Mouse (Mus musculus) midbrain, embryonic 11.5 days (tissue): ENCODE data around the gene Harbi1. TPM values are rescaled to one million over a fixed set of nuclear protein-coding genes. Genes with fewer than 3 reads are reported as not detected.

Experiments
- ATAC-seq: fragments of 200-750 bp; cut with Nextera tagmentation; 2 replicates; pipeline ENCODE4 v1.8.0; 2017; ENCODE audit warnings: moderate TSS enrichment, moderate library complexity; ENCODE audit not compliant: low FRiP score
- DNase-seq: peaks from one replicate; pipeline ENCODE4 v3.0.0; 2015; ENCODE audit warnings: low spot score; ENCODE audit errors: missing footprints
- H3K27ac ChIP-seq: fragments of 300-500 bp; sonication (generic); 2 replicates; pipeline ENCODE4 v1.5.1; 2014; ENCODE audit warnings: low read depth, low read length
- H3K27me3 ChIP-seq: fragments of 300-500 bp; sonication (generic); 2 replicates; pipeline ENCODE4 v1.6.1; 2014; ENCODE audit warnings: mild to moderate bottlenecking, low read length, moderate library complexity, mixed read lengths; ENCODE audit not compliant: control insufficient read depth, insufficient read depth
- H3K36me3 ChIP-seq: fragments of 300-500 bp; sonication (generic); 2 replicates; pipeline ENCODE4 v1.6.1; 2014; ENCODE audit warnings: mild to moderate bottlenecking, low read length, moderate library complexity, mixed read lengths; ENCODE audit not compliant: control insufficient read depth, insufficient read depth
- H3K4me1 ChIP-seq: fragments of 300-500 bp; sonication (generic); 2 replicates; pipeline ENCODE4 v1.6.1; 2014; ENCODE audit warnings: low read length; ENCODE audit not compliant: control insufficient read depth, insufficient read depth
- H3K4me2 ChIP-seq: fragments of 300-500 bp; sonication (generic); 2 replicates; pipeline ENCODE4 v1.6.1; 2014; ENCODE audit warnings: mild to moderate bottlenecking, moderate library complexity
- H3K4me3 ChIP-seq: fragments of 300-500 bp; sonication (generic); 2 replicates; pipeline ENCODE4 v1.5.1; 2014; ENCODE audit warnings: low read depth, low read length
- H3K9ac ChIP-seq: fragments of 300-500 bp; sonication (generic); 2 replicates; pipeline ENCODE4 v1.6.1; 2014; ENCODE audit warnings: low read length
- H3K9me3 ChIP-seq: fragments of 300-500 bp; sonication (generic); 2 replicates; pipeline ENCODE4 v1.6.1; 2016; ENCODE audit warnings: low read length; ENCODE audit not compliant: control insufficient read depth
- WGBS: fragments of 180-500 bp; shearing (Covaris S2); extraction: QIAGEN DNeasy Blood & Tissue Kit; methylation state at CpG from one replicate; pipeline ENCODE4 v1.1.7; 2014; 5-methylcytosine and 5-hydroxymethylcytosine counted together
- polyA plus RNA-seq: library from polyadenylated mRNA; unstranded; fragments of >200 nt; fragmentation: Nextera tagmentation; extraction: Ambion mirVana; gene quantifications from 2 replicates; pipeline ENCODE4 v1.2.1, GENCODE M21; 2014

The Harbi1 gene
- polyA plus RNA-seq, 1 experiment from 2014 or later = 18.0 TPM

DNA sequence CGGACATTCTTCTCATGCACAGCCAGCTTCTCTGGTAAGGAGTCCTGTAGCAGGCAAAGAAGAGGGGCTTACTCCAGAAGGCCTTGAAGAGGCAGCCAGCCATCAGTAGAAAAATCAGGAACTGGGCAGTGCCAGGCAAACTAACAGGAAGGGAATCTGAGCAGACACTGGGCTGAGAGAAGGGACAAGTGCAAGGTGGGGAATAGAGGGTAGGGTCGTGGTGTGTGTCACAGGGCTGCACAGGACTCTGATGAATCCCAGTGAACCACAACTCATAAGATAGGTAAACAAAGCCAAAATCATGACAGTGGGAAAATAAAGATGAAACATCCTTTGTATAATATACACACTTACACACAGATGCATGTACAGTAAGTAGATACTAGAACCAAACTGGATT is 34.2 kb upstream of the Harbi1 start:
- no peak overlapping the region for H3K9ac ChIP-seq
- H3K4me2 ChIP-seq = no peak overlapping the region
- DNase-seq (no peak), ATAC-seq (no peak)
- H3K36me3 ChIP-seq = peaks cover 8% of the 10 kb centered on the region; the same call in 1 of the 2 replicates
- WGBS = 87% methylated on average over 2 of the region's 2 CpGs
- no peak overlapping the region for H3K4me3 ChIP-seq
- H3K27me3 ChIP-seq = no peaks in the 10 kb centered on the region
- H3K4me1 ChIP-seq = no peaks in the 10 kb centered on the region
- H3K27ac ChIP-seq = no peak overlapping the region
- no peaks in the 10 kb centered on the region for H3K9me3 ChIP-seq

DNA sequence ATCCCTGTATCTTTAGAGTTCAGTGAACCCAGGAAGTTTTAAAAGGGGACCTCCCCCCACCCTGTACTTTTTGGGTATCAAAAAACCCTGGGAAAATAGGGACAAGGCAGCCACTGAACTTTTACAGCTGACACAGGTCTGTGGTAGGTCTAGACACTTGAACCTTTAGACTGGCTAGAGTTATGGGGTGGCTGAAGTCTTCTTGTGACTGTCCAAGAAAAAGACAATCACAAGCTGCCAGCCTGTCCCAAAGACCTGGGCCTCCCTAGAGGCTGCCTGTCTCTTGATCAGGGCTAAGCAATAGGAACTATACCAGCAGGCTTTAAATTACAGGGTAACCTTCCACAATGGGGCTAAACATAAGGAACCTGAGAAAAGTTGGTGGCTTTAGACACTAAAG is 33.7 kb upstream of the Harbi1 start:
- Histone ChIP-seq H3K4me2 (no peak overlapping the region), H3K27me3 (no peaks in the 10 kb centered on the region), H3K4me3 (no peak overlapping the region), H3K4me1 (no peaks in the 10 kb centered on the region), H3K9me3 (no peaks in the 10 kb centered on the region), H3K9ac (no peak overlapping the region), H3K36me3 (peaks cover 8% of the 10 kb centered on the region; the same call in 1 of the 2 replicates), H3K27ac (no peak overlapping the region)
- no peak for DNase-seq
- no peak for ATAC-seq

DNA sequence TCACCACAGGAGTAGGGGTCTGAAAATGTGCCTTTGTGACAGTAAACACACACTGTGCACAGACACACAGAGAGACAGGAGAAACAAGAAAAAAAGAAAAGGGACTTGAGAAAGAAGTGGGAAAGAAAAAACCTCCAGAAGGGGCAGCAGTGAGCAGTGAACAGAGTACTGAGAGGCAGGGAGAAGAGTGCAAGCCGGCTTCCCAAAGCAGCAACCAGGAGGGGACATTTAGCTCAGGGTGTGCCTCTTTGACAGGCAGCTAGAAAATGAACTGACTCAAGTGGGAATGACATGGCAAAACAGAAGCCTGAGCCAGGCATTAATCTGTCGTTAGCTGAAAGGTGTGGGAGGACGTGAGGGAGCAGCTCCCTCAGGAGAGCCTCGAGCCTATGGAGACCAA is 27.8 kb upstream of the Harbi1 start:
- H3K4me2 ChIP-seq = no peak overlapping the region
- WGBS = 58% methylated on average over 4 of the region's 4 CpGs
- DNase-seq (peak; percentile 94), ATAC-seq (no peak)
- no peaks in the 10 kb centered on the region for H3K9me3 ChIP-seq
- no peak overlapping the region for H3K4me3 ChIP-seq
- no peaks in the 10 kb centered on the region; the same call in 1 of the 2 replicates for H3K36me3 ChIP-seq
- H3K4me1 ChIP-seq = no peaks in the 10 kb centered on the region
- H3K9ac ChIP-seq = no peak overlapping the region
- no peak overlapping the region for H3K27ac ChIP-seq
- no peaks in the 10 kb centered on the region for H3K27me3 ChIP-seq

DNA sequence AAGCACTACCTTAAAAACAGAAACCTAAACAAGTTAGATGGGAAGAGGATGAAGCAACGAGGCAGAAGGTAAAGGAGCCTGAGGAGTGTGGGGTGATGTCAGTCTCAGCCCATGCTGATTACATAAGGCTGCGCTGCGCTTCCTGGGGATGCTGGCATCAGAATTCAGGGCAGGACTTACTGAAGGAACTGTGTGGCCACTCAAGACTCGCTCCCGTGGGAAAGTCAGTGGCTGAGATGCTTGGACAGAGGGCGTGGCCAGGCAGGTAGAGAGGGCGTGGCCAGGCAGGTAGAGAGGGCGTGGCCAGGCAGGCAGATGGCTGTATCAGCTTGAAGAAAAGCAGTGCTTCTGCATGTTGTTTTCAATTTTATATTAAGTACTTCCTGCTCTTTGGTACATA is 26.7 kb upstream of the Harbi1 start:
- Histone ChIP-seq H3K27ac (no peak overlapping the region), H3K4me3 (no peak overlapping the region), H3K27me3 (no peaks in the 10 kb centered on the region), H3K9me3 (no peaks in the 10 kb centered on the region), H3K4me2 (no peak overlapping the region), H3K9ac (no peak overlapping the region), H3K4me1 (no peaks in the 10 kb centered on the region), H3K36me3 (no peaks in the 10 kb centered on the region)
- DNase-seq = no peak
- ATAC-seq = no peak
- WGBS = 84% methylated on average over 8 of the region's 8 CpGs

DNA sequence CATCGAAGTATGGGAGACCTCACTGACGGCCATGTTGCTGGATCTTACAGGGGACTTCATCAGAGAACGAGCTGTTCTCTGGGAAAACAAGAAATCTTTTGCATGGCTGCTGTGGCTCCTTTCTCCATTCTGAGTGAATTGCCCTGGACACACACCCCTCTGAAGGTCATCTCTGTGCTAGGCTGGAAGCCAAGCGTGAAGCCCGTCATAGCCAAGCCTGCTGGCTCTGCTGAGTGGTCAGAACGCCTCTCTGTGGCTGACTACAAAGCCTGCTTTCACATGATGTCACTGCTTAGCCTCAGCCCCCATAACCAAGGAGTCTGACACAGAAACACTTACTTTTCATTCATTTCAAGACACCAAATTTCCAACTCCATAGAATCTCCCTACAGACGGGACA is 21.2 kb upstream of the Harbi1 start:
- H3K4me2 ChIP-seq = no peak overlapping the region
- no peak for ATAC-seq
- no peaks in the 10 kb centered on the region for H3K27me3 ChIP-seq
- no peaks in the 10 kb centered on the region for H3K4me1 ChIP-seq
- no peak overlapping the region for H3K9ac ChIP-seq
- H3K27ac ChIP-seq = no peak overlapping the region
- H3K9me3 ChIP-seq = no peaks in the 10 kb centered on the region
- H3K4me3 ChIP-seq = no peak overlapping the region
- no peak for DNase-seq
- WGBS = 88% methylated on average over 7 of the region's 7 CpGs
- no peaks in the 10 kb centered on the region for H3K36me3 ChIP-seq

DNA sequence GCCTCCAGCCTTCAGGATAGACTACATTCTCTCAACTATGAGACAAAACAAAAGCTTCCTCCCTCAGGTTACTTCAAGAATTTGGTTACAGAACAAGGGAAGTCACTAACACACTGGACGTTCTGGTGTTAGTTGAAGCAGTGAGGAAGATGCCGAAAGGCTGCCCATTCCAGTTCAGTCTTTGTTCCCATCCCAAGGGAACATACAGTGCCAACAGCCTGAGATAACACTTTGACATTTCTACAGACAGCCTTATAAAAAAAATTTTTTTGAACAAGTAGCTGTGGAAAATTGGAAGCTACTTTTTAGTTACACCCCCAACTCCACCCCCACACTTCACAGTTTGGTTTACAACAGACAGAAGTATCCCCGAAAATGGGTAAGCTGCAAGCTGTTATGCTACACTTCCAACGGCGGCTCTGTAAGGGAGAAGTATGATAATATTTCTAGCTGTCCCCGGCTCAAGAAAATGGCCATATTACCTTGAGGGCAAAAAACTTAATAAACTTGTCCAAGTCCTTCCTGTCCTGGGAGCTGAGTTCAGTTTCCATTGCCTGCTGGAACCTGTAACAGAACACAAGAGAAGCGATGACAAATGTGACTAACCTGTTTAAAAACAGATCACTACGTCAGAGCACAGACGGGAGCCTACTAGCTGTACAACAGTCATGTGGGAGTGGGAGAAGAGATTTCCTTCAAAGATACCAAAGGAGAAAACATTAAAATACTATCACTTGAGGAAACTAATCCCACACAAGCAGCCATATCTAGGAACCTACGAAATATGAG is 15.0 kb upstream of the Harbi1 start:
- ATAC-seq (no peak), DNase-seq (no peak)
- 92% methylated on average over 10 of the region's 10 CpGs for WGBS
- no peak overlapping the region for H3K9ac ChIP-seq
- H3K9me3 ChIP-seq = no peaks in the 10 kb centered on the region
- H3K36me3 ChIP-seq = no peaks in the 10 kb centered on the region
- H3K4me3 ChIP-seq = no peak overlapping the region
- H3K27me3 ChIP-seq = no peaks in the 10 kb centered on the region
- H3K4me1 ChIP-seq = no peaks in the 10 kb centered on the region
- H3K27ac ChIP-seq = no peak overlapping the region
- no peak overlapping the region for H3K4me2 ChIP-seq

DNA sequence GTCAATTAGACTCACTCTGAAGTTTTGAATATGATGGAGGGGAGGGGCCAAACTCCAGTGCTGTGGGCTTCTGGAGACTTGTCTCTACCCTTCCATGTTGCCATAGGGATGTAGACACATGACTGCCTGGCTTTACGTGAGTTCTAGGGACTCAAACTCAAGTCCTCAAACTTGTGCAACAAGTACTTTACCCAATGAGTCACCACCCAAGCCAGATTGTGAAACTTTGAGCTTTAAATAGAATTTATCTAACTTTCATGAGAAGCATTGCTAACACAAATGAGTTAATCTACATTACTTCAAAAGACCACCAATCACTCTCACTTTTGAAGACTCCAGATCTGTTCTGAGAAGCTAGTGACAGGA is 14.4 kb upstream of the Harbi1 start:
- 83% methylated on average over 1 of the region's 1 CpGs for WGBS
- H3K9ac ChIP-seq = no peak overlapping the region
- H3K27ac ChIP-seq = no peak overlapping the region

DNA sequence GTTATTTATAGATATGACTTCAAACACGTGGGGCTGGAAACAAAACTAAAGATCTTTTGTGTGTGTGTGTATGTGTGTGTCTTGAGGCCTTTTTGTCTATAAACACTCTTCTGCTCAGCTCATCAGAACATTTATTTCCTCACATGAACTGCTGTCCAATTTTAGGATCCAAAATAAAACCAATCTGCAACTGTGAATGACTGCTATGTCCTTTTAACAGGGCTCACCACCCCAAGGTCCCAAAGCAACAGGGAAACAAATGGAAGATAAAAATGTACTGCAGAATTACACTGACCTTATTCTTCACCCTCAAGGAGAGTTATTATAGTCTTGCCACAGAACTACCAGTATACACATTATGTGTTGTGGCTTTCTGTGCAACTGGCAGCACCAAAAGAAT is 11.4 kb upstream of the Harbi1 start:
- no peak overlapping the region for H3K4me2 ChIP-seq

More for the DNA sequence above, 14.4 kb upstream of the Harbi1 start:
- Histone ChIP-seq H3K36me3 (no peaks in the 10 kb centered on the region), H3K4me1 (no peaks in the 10 kb centered on the region), H3K4me2 (no peak overlapping the region), H3K4me3 (no peak overlapping the region), H3K27me3 (no peaks in the 10 kb centered on the region), H3K9me3 (no peaks in the 10 kb centered on the region)
- no peak for DNase-seq
- ATAC-seq = no peak

DNA sequence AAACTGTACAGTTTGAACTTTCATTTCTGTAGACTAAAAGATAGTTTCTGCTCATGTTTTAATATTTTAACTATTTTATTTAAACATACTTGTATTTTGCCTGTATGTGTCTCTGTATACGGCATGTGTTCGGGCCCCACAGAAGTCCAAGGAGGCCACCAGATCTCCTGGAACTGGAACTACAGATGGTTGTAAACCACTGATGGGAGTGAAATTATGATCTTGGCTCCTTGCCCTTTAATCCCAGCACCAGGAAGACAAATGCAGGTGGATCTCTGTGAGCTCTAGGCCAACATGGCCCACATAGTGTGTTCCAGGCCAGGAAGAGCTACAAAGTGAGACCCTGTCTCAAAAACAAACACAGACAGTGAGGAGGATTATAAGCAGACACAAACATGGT is 9.3 kb upstream of the Harbi1 start:
- Histone ChIP-seq H3K4me3 (no peak overlapping the region), H3K36me3 (no peaks in the 10 kb centered on the region), H3K4me1 (no peaks in the 10 kb centered on the region), H3K27me3 (no peaks in the 10 kb centered on the region), H3K4me2 (no peak overlapping the region), H3K27ac (no peak overlapping the region), H3K9ac (no peak overlapping the region), H3K9me3 (no peaks in the 10 kb centered on the region)
- no peak for DNase-seq
- WGBS = 93% methylated on average over 2 of the region's 2 CpGs
- ATAC-seq = no peak

More for the DNA sequence above, 11.4 kb upstream of the Harbi1 start:
- Histone ChIP-seq H3K4me1 (no peaks in the 10 kb centered on the region), H3K9ac (no peak overlapping the region), H3K9me3 (no peaks in the 10 kb centered on the region), H3K36me3 (no peaks in the 10 kb centered on the region), H3K27ac (no peak overlapping the region), H3K4me3 (no peak overlapping the region), H3K27me3 (no peaks in the 10 kb centered on the region)
- WGBS = 86% methylated on average over 1 of the region's 1 CpGs
- ATAC-seq = no peak
- no peak for DNase-seq
